Mouse (Mus musculus): ENCODE results near the gene Pik3r2. TPM values are rescaled to one million over a fixed set of nuclear protein-coding genes. Genes with fewer than 3 reads are reported as not detected.

The Pik3r2 gene
- total and polyA plus RNA-seq, 3 experiments, result 23.7 to 37.8 TPM; not detected in 1

DNA sequence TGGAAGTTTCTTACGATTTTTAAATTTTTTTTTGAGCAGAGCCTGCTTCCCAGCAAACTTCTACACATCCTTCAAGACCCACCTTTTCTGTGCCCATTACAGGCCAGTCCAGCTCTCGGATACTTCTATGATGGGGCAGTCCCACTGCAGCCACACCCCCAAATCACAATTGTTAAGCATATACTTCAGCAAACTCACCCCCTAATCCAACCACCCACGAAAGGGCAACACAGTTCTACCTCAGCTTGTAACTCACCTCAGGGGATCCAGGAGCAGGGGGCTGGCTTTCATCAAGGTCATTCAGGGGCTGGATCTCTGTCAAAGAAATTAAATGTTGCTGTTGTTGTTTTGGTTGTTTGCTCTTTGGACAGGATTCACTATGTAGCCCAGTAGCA, 10.5 kb upstream of the Pik3r2 start:
- peaks cover 16% of the 10 kb centered on the region for H3K79me2 ChIP-seq (ENCODE audit: control insufficient read depth, insufficient read depth, low read length, poor library complexity)
- no peak overlapping the region for H3K4me3 ChIP-seq (ENCODE audit: control insufficient read depth in 1 of 2, insufficient read depth in 1 of 2, low read depth in 2 of 2, low read length in 2 of 2)
- no peaks in the 10 kb centered on the region for H3K27me3 ChIP-seq (ENCODE audit: control insufficient read depth in 1 of 2, insufficient read depth in 2 of 2, low read length in 2 of 2)
- H3K4me1 ChIP-seq (ENCODE audit: control insufficient read depth in 1 of 2, insufficient read depth in 2 of 2, low read length in 2 of 2), result peaks cover 0 to 4% of the 10 kb centered on the region in 2 experiments; a peak in 2 of 4 replicates
- TF ChIP-seq KAT2A (conservative IDR thresholded peaks at IDR 0.05; ENCODE audit: low read depth, low read length) (no peak), POLR2A (IDR thresholded peaks at IDR 0.05; ENCODE audit: control insufficient read depth in 1 of 2, insufficient read depth in 1 of 2, low read depth in 1 of 2, low read length in 2 of 2, poor library complexity in 1 of 2) (no peak), NELFE (IDR thresholded peaks at IDR 0.05; ENCODE audit: low read depth, low read length) (no peak), BHLHE40 (IDR thresholded peaks at IDR 0.05; ENCODE audit: borderline replicate concordance, low read depth, low read length) (no peak), MYC (IDR thresholded peaks at IDR 0.05; ENCODE audit: low read depth, low read length) (no peak), NRF1 (IDR thresholded peaks at IDR 0.05; ENCODE audit: insufficient read depth, low read depth, low read length, poor library complexity, severe bottlenecking) (no peak), MEF2A (IDR thresholded peaks at IDR 0.05; ENCODE audit: extremely low read depth, insufficient replicate concordance, low read depth, low read length, poor library complexity, severe bottlenecking) (no peak), RAD21 (IDR thresholded peaks at IDR 0.05; ENCODE audit: low read depth, low read length) (no peak), ELF1 (IDR thresholded peaks at IDR 0.05; ENCODE audit: low read depth, low read length) (no peak), JUND (IDR thresholded peaks at IDR 0.05; ENCODE audit: low read depth, low read length) (no peak), HCFC1 (IDR thresholded peaks at IDR 0.05; ENCODE audit: low read depth, low read length) (no peak), MAX (IDR thresholded peaks at IDR 0.05; ENCODE audit: low read length) (no peak), MYB (IDR thresholded peaks at IDR 0.05; ENCODE audit: low read depth, low read length) (no peak), MXI1 (IDR thresholded peaks at IDR 0.05; ENCODE audit: low read depth, low read length) (no peak), UBTF (IDR thresholded peaks at IDR 0.05; ENCODE audit: borderline replicate concordance, insufficient read depth, low read depth, low read length) (no peak), USF1 (IDR thresholded peaks at IDR 0.05; ENCODE audit: low read depth, low read length) (no peak)
- H3K27ac ChIP-seq (ENCODE audit: control insufficient read depth, low read depth, low read length), result no peak overlapping the region
- H3K9ac ChIP-seq (ENCODE audit: control insufficient read depth, low read depth, low read length, poor library complexity, severe bottlenecking), result no peak overlapping the region
- H3K9me3 ChIP-seq (replicated peaks; ENCODE audit: insufficient read depth, low read length), result no peaks in the 10 kb centered on the region
- DNase-seq (ENCODE audit: low read depth, low spot score), result no peak
- H3K36me3 ChIP-seq (ENCODE audit: control insufficient read depth in 1 of 2, insufficient read depth in 2 of 2, low read length in 2 of 2), result peaks cover 0 to 2% of the 10 kb centered on the region in 2 experiments; a peak in 3 of 4 replicates

DNA sequence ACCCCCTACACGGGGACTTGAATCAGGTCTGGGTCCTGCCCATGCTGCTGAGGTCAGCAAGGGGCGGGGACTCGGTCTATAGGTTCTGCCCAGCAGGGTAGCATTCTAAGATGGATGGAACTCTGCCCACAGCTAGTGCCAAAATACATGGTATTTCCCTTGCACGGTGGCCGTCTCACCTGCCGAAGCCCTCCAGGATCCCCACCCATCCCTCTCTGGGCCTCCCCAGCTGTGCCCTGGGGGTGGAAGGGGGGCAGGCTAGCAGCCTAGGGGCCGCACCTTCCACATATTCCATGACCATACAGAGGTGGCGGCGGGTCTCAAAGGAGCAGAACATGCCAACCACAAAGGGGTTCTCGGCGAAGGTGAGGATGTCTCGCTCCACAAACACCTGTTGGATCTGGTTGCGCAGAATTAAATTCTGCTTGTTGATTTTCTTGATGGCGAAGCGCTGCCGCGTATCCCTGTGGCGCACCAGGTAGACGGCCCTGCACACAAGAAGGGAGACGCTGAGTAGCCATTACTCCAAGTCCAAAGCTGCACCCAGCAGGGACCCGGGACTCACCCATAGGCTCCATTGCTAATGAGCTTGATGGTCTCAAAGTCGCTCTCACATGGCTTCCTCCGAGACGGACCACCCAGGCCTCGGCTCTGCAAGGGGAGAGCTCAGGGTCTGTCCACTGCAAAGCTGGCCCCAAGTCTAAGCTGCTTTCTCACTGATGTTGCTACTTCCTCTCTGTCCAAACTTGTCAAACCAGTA, 10.0 kb upstream of the Pik3r2 start:
- Histone ChIP-seq H3K36me3 (ENCODE audit: control insufficient read depth in 1 of 2, insufficient read depth in 2 of 2, low read length in 2 of 2) (peaks cover 0 to 2% of the 10 kb centered on the region in 2 experiments; a peak in 3 of 4 replicates), H3K4me1 (ENCODE audit: control insufficient read depth in 1 of 2, insufficient read depth in 2 of 2, low read length in 2 of 2) (peaks cover 0 to 4% of the 10 kb centered on the region in 2 experiments; a peak in 2 of 4 replicates), H3K27me3 (ENCODE audit: control insufficient read depth in 1 of 2, insufficient read depth in 2 of 2, low read length in 2 of 2) (no peaks in the 10 kb centered on the region), H3K4me3 (ENCODE audit: control insufficient read depth in 1 of 2, insufficient read depth in 1 of 2, low read depth in 2 of 2, low read length in 2 of 2) (no peak overlapping the region), H3K9me3 (replicated peaks; ENCODE audit: insufficient read depth, low read length) (no peaks in the 10 kb centered on the region), H3K79me2 (ENCODE audit: control insufficient read depth, insufficient read depth, low read length, poor library complexity) (peaks cover 10% of the 10 kb centered on the region), H3K9ac (ENCODE audit: control insufficient read depth, low read depth, low read length, poor library complexity, severe bottlenecking) (no peak overlapping the region), H3K27ac (ENCODE audit: control insufficient read depth, low read depth, low read length) (no peak overlapping the region)
- no peak for DNase-seq (ENCODE audit: low read depth, low spot score)
- TF ChIP-seq SIN3A (IDR thresholded peaks at IDR 0.05; ENCODE audit: low read length) (no peak), SMC3 (IDR thresholded peaks at IDR 0.05; ENCODE audit: low read depth, low read length) (no peak), KAT2A (conservative IDR thresholded peaks at IDR 0.05; ENCODE audit: low read depth, low read length) (no peak), ZMIZ1 (IDR thresholded peaks at IDR 0.05; ENCODE audit: low read depth, low read length) (no peak), EP300 (IDR thresholded peaks at IDR 0.05; ENCODE audit: low read depth in 1 of 2, low read length in 2 of 2) (no peak), BHLHE40 (IDR thresholded peaks at IDR 0.05; ENCODE audit: borderline replicate concordance, low read depth, low read length) (no peak), UBTF (IDR thresholded peaks at IDR 0.05; ENCODE audit: borderline replicate concordance, insufficient read depth, low read depth, low read length) (no peak), POLR2AphosphoS2 (IDR thresholded peaks at IDR 0.05; ENCODE audit: low read length) (no peak), MYB (IDR thresholded peaks at IDR 0.05; ENCODE audit: low read depth, low read length) (no peak), MAZ (IDR thresholded peaks at IDR 0.05; ENCODE audit: low read depth, low read length) (no peak), GATA1 (IDR thresholded peaks at IDR 0.05; ENCODE audit: low read depth, low read length) (no peak), CHD1 (IDR thresholded peaks at IDR 0.05; ENCODE audit: low read depth, low read length) (no peak), NELFE (IDR thresholded peaks at IDR 0.05; ENCODE audit: low read depth, low read length) (no peak), NRF1 (IDR thresholded peaks at IDR 0.05; ENCODE audit: insufficient read depth, low read depth, low read length, poor library complexity, severe bottlenecking) (no peak), ZC3H11A (IDR thresholded peaks at IDR 0.05; ENCODE audit: low read depth, low read length) (no peak), MXI1 (IDR thresholded peaks at IDR 0.05; ENCODE audit: low read depth, low read length) (no peak), ETS1 (IDR thresholded peaks at IDR 0.05; ENCODE audit: low read depth, low read length) (no peak), MAFK (IDR thresholded peaks at IDR 0.05; ENCODE audit: borderline replicate concordance, low read depth, low read length) (no peak), POLR2AphosphoS5 (IDR thresholded peaks at IDR 0.05; ENCODE audit: borderline replicate concordance, low read depth, low read length) (no peak)
